Mouse (Mus musculus) brown adipose tissue, adult 24 weeks (tissue): ENCODE data around the gene Wdr53. TPM values are rescaled to one million over a fixed set of nuclear protein-coding genes. Genes with fewer than 3 reads are reported as not detected.
"Not testable (repeated sequence)": the region's sequence is repeated elsewhere in the genome, so short reads cannot be mapped to it uniquely, and the experiment has no call there.

ENCODE experiments used
- H3K27ac ChIP-seq: fragments of 200-500 bp; replicated peaks from 2 replicates; pipeline ENCODE4 v1.5.1; 2012; ENCODE audit warnings: low read depth, mild to moderate bottlenecking, low read length
- H3K4me1 ChIP-seq: fragments of 200-500 bp; 2 replicates; pipeline ENCODE4 v1.6.1; 2012; ENCODE audit warnings: low read length, mixed read lengths; ENCODE audit not compliant: control insufficient read depth, insufficient read depth, insufficient read length
- H3K4me3 ChIP-seq: fragments of 200-500 bp; 2 replicates; pipeline ENCODE4 v1.5.1; 2012; ENCODE audit warnings: low read depth, mild to moderate bottlenecking, low read length, moderate library complexity; ENCODE audit not compliant: insufficient read depth
- polyA plus RNA-seq: library from polyadenylated mRNA; stranded (reverse); fragments of >200 nt; gene quantifications from 2 replicates; pipeline ENCODE4 v1.2.4, GENCODE M21; 2012; ENCODE audit not compliant: missing spikeins, insufficient read depth, insufficient read length

Gene Wdr53
- polyA plus RNA-seq, 1 experiment: 14.7 TPM

DNA sequence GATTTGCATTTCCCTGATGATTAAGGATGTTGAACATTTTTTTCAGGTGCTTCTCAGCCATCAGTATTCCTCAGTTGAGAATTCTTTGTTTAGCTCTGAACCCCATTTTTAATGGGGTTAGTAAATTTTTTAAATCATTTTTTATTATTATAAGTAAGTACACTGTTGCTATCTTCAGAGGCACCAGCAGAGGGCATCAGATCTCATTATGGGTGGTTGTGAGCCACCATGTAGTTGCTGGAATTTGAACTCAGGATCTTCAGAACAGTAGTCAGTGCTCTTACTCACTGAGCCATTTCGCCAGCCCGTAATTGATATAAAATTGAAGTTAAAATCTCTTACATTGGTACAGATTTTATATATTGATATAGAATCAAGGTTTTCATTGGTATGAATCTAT lies 17.2 kb downstream of the Wdr53 start:
- H3K4me3 ChIP-seq, H3K4me1 ChIP-seq, H3K27ac ChIP-seq: not testable (repeated sequence)

DNA sequence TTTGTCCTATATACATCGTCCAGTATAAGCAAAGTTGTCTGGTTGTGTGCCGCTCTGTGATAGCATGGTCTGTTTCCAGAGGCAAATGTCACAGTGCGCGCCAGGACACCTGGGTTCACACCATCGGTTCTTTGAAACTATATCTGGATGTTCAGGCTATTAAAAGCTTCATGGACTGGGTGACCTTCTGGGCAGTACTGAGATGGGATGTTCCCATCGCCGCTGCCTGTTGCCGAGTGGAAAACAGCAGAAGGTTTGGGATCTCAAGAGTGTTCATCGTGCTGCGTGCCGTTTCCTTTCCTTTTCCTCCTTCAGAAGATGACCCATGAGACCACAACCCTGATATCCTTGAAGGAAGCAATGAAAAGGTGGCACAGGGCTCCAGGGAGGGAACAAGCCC lies 24.3 kb downstream of the Wdr53 start, which contains the start of gene Smco1:
TSS of gene Smco1 (plus strand) at position 178 of the 400 bp plus-strand sequence.
- H3K27ac ChIP-seq: no peak within 1 kb of the TSS
- no peak within 1 kb of the TSS for H3K4me3 ChIP-seq
- H3K4me1 ChIP-seq: no peaks in the 10 kb centered on the region

DNA sequence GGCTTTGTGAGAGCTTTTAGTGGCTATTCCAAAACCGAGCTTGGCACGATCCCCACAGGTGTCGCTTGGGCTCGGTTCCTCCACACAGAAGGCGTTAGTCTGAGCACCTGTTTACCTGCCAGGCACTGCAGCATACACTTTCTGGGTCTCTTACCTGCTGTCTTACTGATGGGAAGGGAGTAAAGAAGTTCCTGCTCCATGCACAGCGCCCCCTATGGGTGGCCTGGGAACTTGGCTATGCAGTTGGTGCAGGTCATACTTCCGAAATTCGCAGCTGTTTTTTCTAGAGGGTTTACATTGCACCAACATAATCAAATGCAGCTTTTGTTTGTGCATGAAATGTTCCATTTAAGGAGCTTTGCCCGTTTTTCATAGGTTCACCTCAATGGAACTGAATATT lies 26.3 kb downstream of the Wdr53 start:
- Histone ChIP-seq H3K4me1 (no peaks in the 10 kb centered on the region), H3K4me3 (no peak overlapping the region), H3K27ac (no peak overlapping the region)

GRCm38 (mm10) chr16:32275041-32275440 lies 28.0 kb downstream of the Wdr53 start:
- Histone ChIP-seq H3K27ac (no peak overlapping the region), H3K4me3 (no peak overlapping the region), H3K4me1 (no peaks in the 10 kb centered on the region)

DNA sequence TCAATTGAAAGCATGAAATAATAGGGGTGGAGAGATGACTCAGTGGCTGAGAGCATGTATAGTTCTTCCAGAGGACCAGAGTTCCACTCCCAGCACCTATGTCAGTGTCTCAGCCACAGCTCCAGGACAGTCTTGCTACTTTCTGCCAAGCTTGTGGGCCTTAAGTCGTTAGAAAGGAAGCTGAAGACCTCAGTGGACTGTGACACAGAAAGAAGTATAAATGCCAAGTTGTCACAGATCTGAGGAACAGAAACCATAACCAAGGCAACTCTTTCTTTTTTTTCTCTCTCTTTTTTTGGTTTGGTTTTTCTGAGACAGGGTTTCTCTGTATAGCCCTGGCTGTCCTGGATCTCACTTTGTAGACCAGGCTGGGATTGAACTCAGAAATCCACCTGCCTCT lies 28.8 kb downstream of the Wdr53 start:
- no peak overlapping the region for H3K4me3 ChIP-seq
- H3K27ac ChIP-seq: no peak overlapping the region
- no peaks in the 10 kb centered on the region for H3K4me1 ChIP-seq

- Histone ChIP-seq H3K4me3 (peak within 1 kb of the TSS; percentile 93), H3K4me1 (peaks cover 2% of the 10 kb centered on the region; the same call in 1 of the 2 replicates)
These were observed 30.6 kb downstream of the Wdr53 start, which contains the start of gene Rnf168 for GRCm38 (mm10) chr16:32277308-32278256. TSS of gene Rnf168 (plus strand) at chr16:32277459.

DNA sequence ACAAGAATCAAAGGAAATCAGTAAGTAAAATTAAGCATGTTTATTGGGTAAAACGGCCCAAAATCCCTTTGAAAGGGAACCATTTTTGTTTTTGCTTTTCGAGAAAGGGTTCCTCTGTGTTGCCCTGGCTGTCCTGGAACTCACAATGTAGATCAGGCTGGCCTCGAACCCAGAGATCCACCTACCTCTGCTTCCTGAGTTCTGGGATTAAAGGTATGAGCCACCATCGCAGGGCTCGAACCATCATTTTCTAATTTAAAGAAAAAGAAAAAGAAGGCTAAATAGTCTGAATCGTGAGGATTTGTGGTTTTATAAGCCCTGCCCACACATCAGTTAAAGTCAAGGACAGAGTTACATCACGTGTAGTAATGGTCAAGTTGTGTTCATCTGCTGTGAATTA lies 31.4 kb downstream of the Wdr53 start:
- Histone ChIP-seq H3K4me1 (peaks cover 2% of the 10 kb centered on the region; the same call in 1 of the 2 replicates), H3K4me3 (peak overlapping the region; percentile 93), H3K27ac (no peak overlapping the region)

More at GRCm38 (mm10) chr16:32277308-32278256, 30.6 kb downstream of the Wdr53 start, which contains the start of gene Rnf168:
- H3K27ac ChIP-seq: peak within 1 kb of the TSS; percentile 93

- Histone ChIP-seq H3K4me3 (no peak overlapping the region), H3K4me1 (peaks cover 2% of the 10 kb centered on the region; the same call in 1 of the 2 replicates), H3K27ac (no peak overlapping the region)
These were observed 33.2 kb downstream of the Wdr53 start for GRCm38 (mm10) chr16:32280211-32280610.

GRCm38 (mm10) chr16:32282608-32283007 lies 35.6 kb downstream of the Wdr53 start:
- Histone ChIP-seq H3K4me3 (no peak overlapping the region), H3K4me1 (peaks cover 2% of the 10 kb centered on the region; the same call in 1 of the 2 replicates), H3K27ac (no peak overlapping the region)

- no peaks in the 10 kb centered on the region for H3K4me1 ChIP-seq
- H3K27ac ChIP-seq: no peak overlapping the region
- no peak overlapping the region for H3K4me3 ChIP-seq
These were observed 44.8 kb downstream of the Wdr53 start for GRCm38 (mm10) chr16:32291821-32292220.

- H3K27ac ChIP-seq, H3K4me1 ChIP-seq, H3K4me3 ChIP-seq: not testable (repeated sequence)
These were observed 52.6 kb downstream of the Wdr53 start for GRCm38 (mm10) chr16:32299617-32300016.

- no peak overlapping the region for H3K4me3 ChIP-seq
These were observed 56.0 kb downstream of the Wdr53 start for GRCm38 (mm10) chr16:32303046-32303445.

GRCm38 (mm10) chr16:32303886-32304285 lies 56.9 kb downstream of the Wdr53 start:
- H3K27ac ChIP-seq: no peak overlapping the region
- no peaks in the 10 kb centered on the region for H3K4me1 ChIP-seq

More at GRCm38 (mm10) chr16:32303046-32303445, 56.0 kb downstream of the Wdr53 start:
- no peak overlapping the region for H3K27ac ChIP-seq
- H3K4me1 ChIP-seq: no peaks in the 10 kb centered on the region

More at GRCm38 (mm10) chr16:32303886-32304285, 56.9 kb downstream of the Wdr53 start:
- no peak overlapping the region for H3K4me3 ChIP-seq
